Mouse (Mus musculus): ENCODE data around the gene Kif9. TPM values are rescaled to one million over a fixed set of nuclear protein-coding genes. Genes with fewer than 3 reads are reported as not detected.

The Kif9 gene
- polyA plus RNA-seq, 1 experiment from 2014 or later: 0.86 TPM

- H3K36me3 ChIP-seq: no peaks in the 10 kb centered on the region; the same call in 1 of the 2 replicates
- no peak overlapping the region for H3K4me2 ChIP-seq
- H3K27me3 ChIP-seq: no peaks in the 10 kb centered on the region
- H3K4me1 ChIP-seq: no peaks in the 10 kb centered on the region
- H3K9me3 ChIP-seq: no peaks in the 10 kb centered on the region
- H3K4me3 ChIP-seq: no peak overlapping the region
- WGBS: 84% methylated on average over 18 of the region's 18 CpGs
- H3K27ac ChIP-seq: no peak overlapping the region
- no peak overlapping the region for H3K9ac ChIP-seq
- no peak for ATAC-seq (ENCODE audit: insufficient number of reproducible peaks, insufficient read depth, low FRiP score, low TSS enrichment, low read depth)
Measured at GRCm38 (mm10) chr9:110460884-110461815, 15.6 kb upstream of the Kif9 start.

- WGBS: 86% methylated on average over 7 of the region's 7 CpGs
- Histone ChIP-seq H3K27ac (no peak overlapping the region), H3K4me3 (no peak overlapping the region), H3K4me2 (no peak overlapping the region), H3K27me3 (no peaks in the 10 kb centered on the region), H3K36me3 (no peaks in the 10 kb centered on the region; the same call in none of the 2 replicates), H3K9ac (no peak overlapping the region), H3K9me3 (no peaks in the 10 kb centered on the region), H3K4me1 (no peaks in the 10 kb centered on the region)
- no peak for ATAC-seq (ENCODE audit: insufficient number of reproducible peaks, insufficient read depth, low FRiP score, low TSS enrichment, low read depth)
Measured at GRCm38 (mm10) chr9:110462321-110462720, 14.4 kb upstream of the Kif9 start.

- Histone ChIP-seq H3K27ac (no peak overlapping the region), H3K9ac (no peak overlapping the region), H3K36me3 (no peaks in the 10 kb centered on the region; the same call in none of the 2 replicates), H3K4me1 (no peaks in the 10 kb centered on the region), H3K4me3 (no peak overlapping the region), H3K4me2 (no peak overlapping the region), H3K9me3 (no peaks in the 10 kb centered on the region), H3K27me3 (no peaks in the 10 kb centered on the region)
- ATAC-seq (ENCODE audit: insufficient number of reproducible peaks, insufficient read depth, low FRiP score, low TSS enrichment, low read depth): no peak
- 94% methylated on average over 6 of the region's 6 CpGs for WGBS
Measured at GRCm38 (mm10) chr9:110463983-110464591, 12.7 kb upstream of the Kif9 start.

- no peak overlapping the region for H3K4me2 ChIP-seq
- H3K36me3 ChIP-seq: no peaks in the 10 kb centered on the region; the same call in none of the 2 replicates
- no peaks in the 10 kb centered on the region for H3K9me3 ChIP-seq
- ATAC-seq (ENCODE audit: insufficient number of reproducible peaks, insufficient read depth, low FRiP score, low TSS enrichment, low read depth): no peak
- no peak overlapping the region for H3K27ac ChIP-seq
- peaks cover 2% of the 10 kb centered on the region; the same call in 1 of the 2 replicates for H3K4me1 ChIP-seq
- no peak overlapping the region for H3K9ac ChIP-seq
- H3K4me3 ChIP-seq: no peak overlapping the region
- H3K27me3 ChIP-seq: no peaks in the 10 kb centered on the region
- 88% methylated on average over 6 of the region's 6 CpGs for WGBS
Measured at GRCm38 (mm10) chr9:110465336-110465735, 11.4 kb upstream of the Kif9 start.

- Histone ChIP-seq H3K4me3 (no peak overlapping the region), H3K27ac (no peak overlapping the region), H3K9me3 (no peaks in the 10 kb centered on the region), H3K27me3 (no peaks in the 10 kb centered on the region), H3K36me3 (no peaks in the 10 kb centered on the region; the same call in none of the 2 replicates), H3K4me1 (peaks cover 2% of the 10 kb centered on the region; the same call in 1 of the 2 replicates), H3K4me2 (no peak overlapping the region), H3K9ac (no peak overlapping the region)
- 82% methylated on average over 3 of the region's 3 CpGs for WGBS
- no peak for ATAC-seq (ENCODE audit: insufficient number of reproducible peaks, insufficient read depth, low FRiP score, low TSS enrichment, low read depth)
Measured at GRCm38 (mm10) chr9:110466179-110466578, 10.6 kb upstream of the Kif9 start.

GRCm38 (mm10) chr9:110477951-110478350 lies 1.2 kb downstream of the Kif9 start:
- Histone ChIP-seq H3K4me2 (no peak overlapping the region), H3K4me3 (no peak overlapping the region), H3K4me1 (peaks cover 13% of the 10 kb centered on the region), H3K27ac (no peak overlapping the region), H3K9me3 (no peaks in the 10 kb centered on the region), H3K9ac (no peak overlapping the region), H3K36me3 (no peaks in the 10 kb centered on the region), H3K27me3 (peaks cover 13% of the 10 kb centered on the region)
- ATAC-seq (ENCODE audit: insufficient number of reproducible peaks, insufficient read depth, low FRiP score, low TSS enrichment, low read depth): no peak
- 61% methylated on average over 11 of the region's 11 CpGs for WGBS

- H3K27ac ChIP-seq: no peak overlapping the region
- H3K9me3 ChIP-seq: no peaks in the 10 kb centered on the region
- H3K4me2 ChIP-seq: no peak overlapping the region
- H3K4me3 ChIP-seq: no peak overlapping the region
- no peak overlapping the region for H3K9ac ChIP-seq
- WGBS: 72% methylated on average over 4 of the region's 4 CpGs
- H3K27me3 ChIP-seq: peaks cover 18% of the 10 kb centered on the region
- H3K36me3 ChIP-seq: no peaks in the 10 kb centered on the region
- H3K4me1 ChIP-seq: peaks cover 13% of the 10 kb centered on the region
- no peak for ATAC-seq (ENCODE audit: insufficient number of reproducible peaks, insufficient read depth, low FRiP score, low TSS enrichment, low read depth)
Measured at GRCm38 (mm10) chr9:110478639-110479038, 1.9 kb downstream of the Kif9 start.

GRCm38 (mm10) chr9:110488841-110489240 lies 12.1 kb downstream of the Kif9 start:
- Histone ChIP-seq H3K36me3 (no peaks in the 10 kb centered on the region), H3K27me3 (no peaks in the 10 kb centered on the region), H3K9ac (no peak overlapping the region), H3K4me3 (no peak overlapping the region), H3K9me3 (peaks cover 3% of the 10 kb centered on the region), H3K4me2 (no peak overlapping the region), H3K4me1 (no peaks in the 10 kb centered on the region), H3K27ac (no peak overlapping the region)
- 40% methylated on average over 4 of the region's 4 CpGs for WGBS
- ATAC-seq (ENCODE audit: insufficient number of reproducible peaks, insufficient read depth, low FRiP score, low TSS enrichment, low read depth): no peak

- no peak overlapping the region for H3K27ac ChIP-seq
- no peak overlapping the region for H3K9ac ChIP-seq
- WGBS: 59% methylated on average over 5 of the region's 5 CpGs
- H3K4me2 ChIP-seq: no peak overlapping the region
- no peaks in the 10 kb centered on the region for H3K27me3 ChIP-seq
- no peak for ATAC-seq (ENCODE audit: insufficient number of reproducible peaks, insufficient read depth, low FRiP score, low TSS enrichment, low read depth)
- peaks cover 3% of the 10 kb centered on the region for H3K9me3 ChIP-seq
- no peak overlapping the region for H3K4me3 ChIP-seq
- H3K4me1 ChIP-seq: no peaks in the 10 kb centered on the region
- H3K36me3 ChIP-seq: no peaks in the 10 kb centered on the region
Measured at GRCm38 (mm10) chr9:110490913-110491312, 14.2 kb downstream of the Kif9 start.

GRCm38 (mm10) chr9:110525737-110526136 lies 49.0 kb downstream of the Kif9 start:
- no peak for ATAC-seq (ENCODE audit: insufficient number of reproducible peaks, insufficient read depth, low FRiP score, low TSS enrichment, low read depth)
- Histone ChIP-seq H3K9me3 (no peaks in the 10 kb centered on the region), H3K9ac (no peak overlapping the region), H3K27me3 (no peaks in the 10 kb centered on the region), H3K4me1 (no peaks in the 10 kb centered on the region), H3K4me3 (no peak overlapping the region), H3K27ac (no peak overlapping the region), H3K36me3 (no peaks in the 10 kb centered on the region), H3K4me2 (no peak overlapping the region)
- whole genome bisulfite sequencing: 58% methylated on average over 2 of the region's 2 CpGs

- no peak overlapping the region for H3K4me3 ChIP-seq
- 42% methylated on average over 9 of the region's 9 CpGs for WGBS
Measured at GRCm38 (mm10) chr9:110529002-110529737, 52.4 kb downstream of the Kif9 start.

More at GRCm38 (mm10) chr9:110529002-110529737, 52.4 kb downstream of the Kif9 start:
- Histone ChIP-seq H3K36me3 (no peaks in the 10 kb centered on the region), H3K4me2 (peak overlapping the region; percentile 16; the same call in 1 of the 2 replicates), H3K9me3 (no peaks in the 10 kb centered on the region), H3K9ac (no peak overlapping the region), H3K4me1 (peaks cover 10% of the 10 kb centered on the region), H3K27me3 (no peaks in the 10 kb centered on the region), H3K27ac (no peak overlapping the region)
- no peak for ATAC-seq (ENCODE audit: insufficient number of reproducible peaks, insufficient read depth, low FRiP score, low TSS enrichment, low read depth)

Measured in embryonic facial prominence, embryonic 13.5 days (tissue).